Mouse (Mus musculus): ENCODE results near the gene Ano6. TPM values are rescaled to one million over a fixed set of nuclear protein-coding genes. Genes with fewer than 3 reads are reported as not detected.

The Ano6 gene
- total RNA-seq, 4 experiments from 2014 or later = 35.0 to 44.7 (median 40.1) TPM

GRCm38 (mm10) chr15:95767825-95768224, 22.8 kb upstream of the Ano6 start:
- no peak for DNase-seq (ENCODE audit: low spot score in 2 of 2)

- DNase-seq (ENCODE audit: low spot score in 2 of 2) = peak; percentile 19 to 24
Measured at GRCm38 (mm10) chr15:95768703-95769102, 21.9 kb upstream of the Ano6 start.

- DNase-seq (ENCODE audit: low spot score in 2 of 2) = peak in 1 of 2 experiments; percentile 15
Measured at GRCm38 (mm10) chr15:95769576-95769975, 21.1 kb upstream of the Ano6 start.

- no peak for DNase-seq (ENCODE audit: low spot score in 2 of 2)
Measured at GRCm38 (mm10) chr15:95770307-95770706, 20.3 kb upstream of the Ano6 start.

- no peak for DNase-seq (ENCODE audit: low spot score in 2 of 2)
Measured at GRCm38 (mm10) chr15:95772374-95772773, 18.3 kb upstream of the Ano6 start.

- peak; percentile 61 to 63 for DNase-seq (ENCODE audit: low spot score in 2 of 2)
Measured at GRCm38 (mm10) chr15:95772861-95773836, 17.5 kb upstream of the Ano6 start.

GRCm38 (mm10) chr15:95774197-95774596, 16.4 kb upstream of the Ano6 start:
- no peak for DNase-seq (ENCODE audit: low spot score in 2 of 2)

- DNase-seq (ENCODE audit: low spot score in 2 of 2) = no peak
Measured at GRCm38 (mm10) chr15:95774674-95775414, 15.8 kb upstream of the Ano6 start.

- DNase-seq (ENCODE audit: low spot score in 2 of 2) = no peak
Measured at GRCm38 (mm10) chr15:95777743-95778142, 12.9 kb upstream of the Ano6 start.

- DNase-seq (ENCODE audit: low spot score in 2 of 2) = no peak
Measured at GRCm38 (mm10) chr15:95778710-95779109, 11.9 kb upstream of the Ano6 start.

GRCm38 (mm10) chr15:95786624-95787023, 4.0 kb upstream of the Ano6 start:
- DNase-seq (ENCODE audit: low spot score in 2 of 2) = no peak

- no peak for DNase-seq (ENCODE audit: low spot score in 2 of 2)
Measured at GRCm38 (mm10) chr15:95787578-95787977, 3.1 kb upstream of the Ano6 start.

GRCm38 (mm10) chr15:95789562-95790528, 798 bp upstream of the Ano6 start:
- no peak for DNase-seq (ENCODE audit: low spot score in 2 of 2)

GRCm38 (mm10) chr15:95791141-95791791, 623 bp downstream of the Ano6 start:
- DNase-seq (ENCODE audit: low spot score in 2 of 2) = no peak

GRCm38 (mm10) chr15:95791855-95792254, 1.2 kb downstream of the Ano6 start:
- no peak for DNase-seq (ENCODE audit: low spot score in 2 of 2)

- no peak for DNase-seq (ENCODE audit: low spot score in 2 of 2)
Measured at GRCm38 (mm10) chr15:95792261-95793260, 1.9 kb downstream of the Ano6 start.

GRCm38 (mm10) chr15:95793748-95794491, 3.3 kb downstream of the Ano6 start:
- no peak for DNase-seq (ENCODE audit: low spot score in 2 of 2)
